Mouse (Mus musculus): ENCODE measurements at regions not wholly inside any gene's neighbourhood (a gene's known extent, or its start where the extent isn't known, plus 50 kb on each side); places are given as distances from the start of the nearest gene placed in this dataset.
A peak's percentile ranks its signal among the peaks of the same experiment; 100 is the strongest.

DNA sequence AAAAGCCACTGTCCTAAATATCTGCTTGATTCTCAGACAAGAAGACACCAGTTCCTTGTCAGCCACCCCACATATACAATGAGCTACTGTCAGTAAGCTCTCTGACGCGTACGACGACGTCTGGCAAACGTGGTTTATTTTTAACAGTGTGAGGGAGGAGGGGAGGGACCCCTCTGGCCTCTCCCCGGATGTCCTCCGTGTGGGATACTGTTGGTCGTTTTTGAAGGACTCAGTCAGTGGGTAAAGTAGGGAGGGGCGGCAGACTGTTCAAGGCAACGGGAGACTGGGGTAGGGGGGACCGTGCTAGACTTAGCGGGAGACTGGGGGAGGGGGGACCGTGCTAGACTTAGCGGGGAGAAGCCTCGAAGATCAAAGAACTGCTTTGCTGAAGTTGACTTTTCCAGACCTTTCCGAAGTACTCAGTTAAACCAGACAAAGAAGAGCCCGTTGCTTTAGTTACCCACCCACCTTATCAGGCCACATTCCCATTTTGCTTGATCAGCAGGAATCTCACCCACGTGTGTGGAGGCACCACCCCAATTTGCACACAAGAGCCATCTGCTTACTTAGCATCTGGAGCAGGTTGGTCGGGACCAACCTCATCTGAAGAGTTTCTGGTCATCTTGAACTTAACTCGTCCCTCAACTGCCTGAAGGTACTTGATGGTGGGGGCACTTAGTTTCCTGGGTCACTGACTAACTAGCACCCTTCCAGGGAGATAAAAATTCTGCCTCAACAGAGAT lies 92.6 kb upstream of the Mark1 start:
- no peak for DNase-seq (ENCODE audit: low spot score in 2 of 2)

DNA sequence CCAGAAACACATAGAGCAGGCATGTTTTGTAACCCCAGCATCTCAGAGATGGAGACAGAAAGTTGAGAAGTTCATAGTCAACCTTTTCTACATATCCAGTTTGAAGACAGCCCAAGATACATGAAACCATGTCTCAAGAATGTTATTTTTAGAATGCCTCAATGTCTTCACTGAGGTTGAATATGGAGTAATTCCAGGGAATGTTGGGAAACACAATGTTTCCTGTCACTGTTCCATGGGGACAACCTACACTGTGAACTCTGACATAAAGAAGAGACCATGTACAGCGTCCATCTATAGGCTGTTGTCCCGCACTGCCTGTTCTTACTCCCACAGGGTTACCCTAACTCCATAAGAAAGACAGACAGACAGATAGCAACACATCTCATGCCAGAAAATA lies 89.8 kb upstream of the Mark1 start:
- no peak for DNase-seq (ENCODE audit: low spot score in 2 of 2)

DNA sequence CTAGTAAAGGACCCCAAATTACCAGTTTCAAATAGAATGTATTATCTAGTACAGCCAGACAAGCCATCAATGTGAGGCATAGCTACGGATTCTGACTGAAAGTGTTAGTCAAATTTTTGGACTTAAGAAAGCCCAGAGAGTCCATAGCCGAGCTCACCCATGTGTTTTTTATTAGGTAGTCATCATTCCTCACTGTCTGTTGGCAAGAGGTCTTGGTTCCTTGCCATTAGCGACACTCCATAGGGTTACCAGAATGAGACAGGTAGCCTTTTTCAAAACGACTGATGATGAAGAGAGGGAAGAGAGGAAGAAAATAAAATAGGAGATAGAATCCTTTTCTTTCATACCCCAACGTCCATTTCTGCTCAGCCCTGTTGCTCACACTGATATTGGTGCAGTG lies 83.8 kb upstream of the Mark1 start:
- no peak for DNase-seq (ENCODE audit: low spot score in 2 of 2)

DNA sequence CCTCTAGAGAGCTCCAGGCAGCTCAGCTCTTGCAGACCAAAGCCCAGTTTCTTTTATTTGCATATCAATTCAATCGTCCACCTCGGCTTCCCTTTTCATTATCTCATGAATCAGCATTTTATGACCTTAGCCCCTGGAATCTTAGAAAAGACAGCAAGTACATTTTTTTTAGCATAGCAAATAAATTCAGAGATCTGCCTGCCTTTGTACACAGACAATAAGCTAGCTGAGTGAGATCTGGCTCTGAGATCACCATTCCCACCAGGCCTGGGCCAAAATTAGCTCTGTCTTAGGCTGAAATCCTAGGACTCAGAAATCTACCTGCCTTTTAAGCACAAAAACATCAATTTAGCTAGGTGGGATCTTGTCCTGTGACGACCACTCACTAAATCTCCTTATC lies 80.7 kb upstream of the Mark1 start:
- no peak for DNase-seq (ENCODE audit: low spot score in 2 of 2)

DNA sequence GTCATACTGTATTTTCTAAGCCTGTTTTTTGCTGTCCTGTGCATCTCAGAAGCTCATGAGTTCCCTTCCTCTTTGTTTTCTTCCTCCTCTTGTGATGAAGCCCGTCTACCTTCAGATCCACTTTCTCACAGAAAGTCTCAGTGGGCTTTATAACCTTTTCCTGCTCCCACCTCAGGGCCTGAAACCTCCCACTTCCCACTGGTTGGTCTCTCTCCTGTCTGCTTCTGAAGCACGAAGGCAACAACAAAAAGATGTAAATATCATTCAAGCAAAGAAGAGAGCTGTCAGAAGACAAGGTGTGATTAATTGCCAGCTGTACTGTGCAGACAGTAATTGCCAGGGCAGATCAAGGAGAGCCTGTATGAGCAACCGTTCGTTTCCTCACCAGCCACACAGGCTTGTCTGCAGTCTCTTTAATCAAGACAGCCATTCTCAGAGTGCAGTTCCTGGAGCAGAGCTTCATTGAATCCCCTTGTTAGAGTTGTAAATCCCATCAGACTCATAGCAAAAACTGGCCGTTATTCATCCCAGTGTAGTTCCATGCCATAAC lies 80.0 kb upstream of the Mark1 start:
- no peak for DNase-seq (ENCODE audit: low spot score in 2 of 2)

DNA sequence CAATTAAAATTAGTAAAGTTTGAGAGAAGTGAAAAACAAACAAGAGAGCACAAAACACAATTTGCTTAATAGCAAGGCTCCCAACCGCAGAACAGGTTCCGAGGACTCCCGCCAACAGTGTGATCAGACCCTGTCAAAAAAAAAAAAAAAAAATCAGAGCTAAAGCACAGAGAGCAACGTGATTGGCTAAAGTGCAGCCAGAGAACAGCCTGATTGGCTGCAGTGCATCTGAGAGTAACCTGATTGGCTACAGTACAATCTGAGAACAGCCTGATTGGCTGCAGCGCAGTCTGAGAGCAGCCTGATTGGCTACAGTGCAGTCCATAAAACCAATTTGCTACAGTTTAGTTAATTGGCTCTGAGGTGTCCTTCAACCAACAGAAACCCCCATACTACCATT lies 74.6 kb upstream of the Mark1 start:
- DNase-seq (ENCODE audit: low spot score in 2 of 2), result no peak

DNA sequence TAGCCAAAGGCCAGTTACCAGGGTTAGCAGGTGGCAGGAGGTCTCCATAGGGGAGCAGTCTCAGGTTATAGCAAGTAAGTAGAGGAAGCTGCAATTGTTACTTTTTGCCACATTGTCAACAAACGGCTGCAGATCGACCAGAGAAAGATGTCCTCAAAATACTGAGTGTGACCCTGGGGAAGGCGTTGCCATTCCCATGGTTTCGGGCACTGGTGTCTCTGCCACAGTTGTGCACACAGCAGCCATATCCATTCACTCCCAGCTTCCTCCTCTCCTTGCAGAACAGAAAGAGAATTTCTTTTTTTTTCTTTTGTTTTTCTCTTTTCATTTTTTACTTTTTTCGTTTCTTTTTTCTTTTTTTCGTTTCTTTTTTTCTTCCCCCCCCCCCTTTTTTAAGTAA lies 73.4 kb upstream of the Mark1 start:
- no peak for DNase-seq (ENCODE audit: low spot score in 2 of 2)

DNA sequence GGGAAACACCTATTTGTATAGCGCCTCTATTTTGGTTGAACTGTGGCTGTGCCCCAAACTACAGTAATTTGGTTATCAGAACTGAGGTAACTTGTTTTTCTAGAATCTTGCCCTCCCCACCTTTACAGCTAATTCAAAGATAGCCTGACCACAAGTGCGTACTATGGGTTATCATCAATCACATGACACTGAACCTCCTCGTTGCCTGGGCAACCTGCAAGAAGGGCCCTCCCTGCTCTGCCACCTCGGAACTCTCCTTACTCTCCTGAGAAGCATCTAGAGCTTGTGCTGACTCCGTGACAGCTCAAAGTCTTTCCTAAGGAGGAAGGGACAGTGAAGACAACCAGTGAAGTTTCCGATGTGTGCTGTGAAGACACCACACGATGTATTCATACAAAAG lies 72.2 kb upstream of the Mark1 start:
- no peak for DNase-seq (ENCODE audit: low spot score in 2 of 2)

DNA sequence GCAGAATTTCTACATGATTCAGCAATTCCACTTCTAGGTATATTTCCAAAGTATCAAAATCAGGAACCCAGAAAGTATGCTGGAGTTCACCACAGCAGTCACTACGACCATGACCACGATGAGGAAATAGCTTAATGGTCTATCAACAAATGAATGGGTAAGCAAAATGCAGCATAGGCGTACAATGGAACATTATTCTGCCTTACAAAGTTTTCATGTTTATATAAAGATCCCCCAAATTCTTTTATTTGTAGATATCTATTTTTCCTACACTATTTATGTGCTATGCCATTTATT lies 71.4 kb upstream of the Mark1 start:
- DNase-seq (ENCODE audit: low spot score in 2 of 2), result no peak

DNA sequence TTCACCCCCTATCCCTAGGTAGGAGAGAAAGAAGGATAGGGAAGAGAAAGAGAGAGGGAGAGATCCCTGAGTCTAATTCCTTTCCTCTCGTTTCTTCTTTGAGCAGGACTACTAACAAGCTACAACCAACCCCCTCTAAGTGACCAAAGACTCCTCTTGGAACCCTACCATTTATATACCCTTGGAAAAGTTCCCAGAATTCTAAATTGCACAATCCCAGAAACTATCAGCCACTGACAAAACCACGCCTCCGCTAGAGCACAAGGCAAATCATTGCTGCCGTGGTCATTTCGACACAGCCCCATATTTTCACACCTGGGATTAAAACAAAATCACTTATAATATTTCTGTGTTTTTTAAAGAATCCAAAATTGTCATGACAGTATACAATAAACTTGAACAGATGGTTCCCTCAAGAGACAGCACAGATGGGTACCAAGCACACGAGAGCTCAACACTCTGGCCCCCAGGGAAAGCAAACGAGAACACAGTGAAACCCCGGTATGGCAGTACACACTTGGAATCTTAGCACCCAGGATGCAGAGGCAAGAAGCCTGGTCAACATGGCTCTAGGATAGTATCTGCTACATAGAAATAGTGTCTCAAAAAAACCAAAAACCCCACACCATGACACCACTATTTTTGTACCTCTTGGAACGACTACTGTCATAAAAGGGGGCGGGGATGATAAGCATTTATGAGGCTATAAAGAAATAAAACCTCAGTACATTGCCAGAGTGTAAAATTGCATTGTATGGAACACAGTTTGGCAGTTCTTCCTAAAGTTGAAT lies 70.9 kb upstream of the Mark1 start:
- DNase-seq (ENCODE audit: low spot score in 2 of 2), result peak in 1 of 2 experiments; percentile 7

DNA sequence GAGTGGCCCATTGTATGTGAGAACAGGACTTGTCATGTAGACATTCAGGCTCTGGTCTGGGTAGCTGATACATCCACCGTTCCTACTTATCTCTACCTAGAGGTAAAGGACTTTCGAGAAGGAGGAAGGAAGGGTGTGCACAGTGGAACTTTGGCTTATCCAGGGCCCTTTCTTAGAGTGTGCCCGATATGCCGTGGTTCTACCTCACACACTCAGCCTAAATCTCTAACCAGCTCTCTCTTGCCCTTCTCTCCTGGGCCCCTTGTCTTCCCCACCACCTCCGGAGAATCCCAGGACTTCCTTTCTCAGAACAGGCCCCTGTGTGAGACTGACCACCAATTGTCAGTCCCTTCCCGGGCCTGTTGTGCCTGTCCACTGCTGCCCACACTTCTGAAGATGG lies 68.8 kb upstream of the Mark1 start:
- no peak for DNase-seq (ENCODE audit: low spot score in 2 of 2)

DNA sequence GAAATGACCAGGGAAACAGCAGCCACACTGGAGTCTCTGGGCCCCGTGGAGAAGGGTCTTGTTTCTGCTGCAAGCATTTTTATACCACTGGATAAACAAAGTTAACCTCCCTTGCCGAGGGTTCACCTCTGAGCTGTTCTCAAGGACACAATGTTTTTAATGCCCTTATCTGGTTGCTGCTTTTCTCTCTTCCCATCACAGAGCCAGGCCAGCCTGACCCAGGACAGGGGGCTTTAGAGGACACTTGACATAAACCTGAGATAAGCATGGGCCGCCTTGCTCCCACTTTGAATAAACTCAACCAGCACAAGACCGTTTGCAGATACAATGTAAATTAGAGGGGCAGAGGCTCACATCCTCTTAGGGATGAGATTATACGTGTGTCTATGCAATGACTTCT lies 68.3 kb upstream of the Mark1 start:
- no peak for DNase-seq (ENCODE audit: low spot score in 2 of 2)

DNA sequence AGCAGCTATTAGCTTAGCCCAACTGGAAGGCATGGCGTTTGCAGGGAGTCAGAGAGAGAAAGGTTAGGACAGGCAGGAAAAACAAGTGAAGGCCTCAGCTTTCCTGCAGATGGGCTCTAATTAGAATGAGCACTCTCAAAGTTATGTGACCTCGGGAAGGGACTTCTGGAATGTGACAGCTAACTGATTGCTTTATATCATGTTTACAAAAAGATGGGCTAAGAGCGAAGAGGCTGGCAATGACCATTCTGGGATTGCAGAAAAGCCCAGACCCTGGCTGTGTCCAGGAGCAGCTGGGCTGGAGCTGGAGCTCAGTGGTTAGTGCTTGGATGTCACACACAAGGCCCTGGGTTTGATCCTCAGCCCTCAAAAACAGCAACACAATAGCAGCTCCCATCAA lies 65.7 kb upstream of the Mark1 start:
- DNase-seq (ENCODE audit: low spot score in 2 of 2), result no peak

DNA sequence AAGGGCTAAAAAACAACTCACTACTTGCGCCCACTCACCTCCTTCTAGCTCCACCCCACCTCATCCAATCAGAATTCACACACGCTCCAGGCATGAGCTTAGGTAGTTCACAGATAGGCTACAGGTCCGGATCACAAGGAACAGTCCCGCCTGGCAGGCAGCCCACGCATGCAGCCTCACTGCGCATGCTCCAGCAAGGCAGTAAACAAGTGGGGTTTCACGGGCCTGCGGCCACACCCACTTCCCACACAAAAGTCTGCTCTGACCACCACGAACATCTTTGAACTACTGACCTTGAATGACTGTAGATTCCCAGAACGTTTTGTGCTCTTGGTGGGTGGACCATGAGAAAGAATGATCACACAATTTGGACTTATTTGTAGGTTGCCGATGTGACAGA lies 62.7 kb upstream of the Mark1 start:
- no peak for DNase-seq (ENCODE audit: low spot score in 2 of 2)

DNA sequence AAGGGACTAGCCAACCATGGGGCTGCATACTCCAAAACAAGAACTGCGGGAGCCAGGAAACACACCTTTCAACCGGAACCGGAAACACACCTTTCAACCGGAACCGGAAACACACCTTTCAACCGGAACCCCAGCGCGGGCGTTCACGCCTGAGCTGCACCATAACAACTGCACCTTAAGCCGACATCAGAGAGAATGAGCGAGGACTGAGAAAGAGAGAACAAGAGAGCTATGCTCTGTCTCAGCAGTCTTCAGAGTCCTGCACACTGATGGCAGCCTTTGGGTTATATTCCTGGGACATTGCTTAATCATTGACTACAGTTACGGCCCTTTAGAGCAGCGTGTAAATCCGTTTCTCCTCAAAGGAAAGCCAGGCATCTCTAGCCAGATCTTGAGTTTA lies 58.1 kb upstream of the Mark1 start:
- no peak for DNase-seq (ENCODE audit: low spot score in 2 of 2)

DNA sequence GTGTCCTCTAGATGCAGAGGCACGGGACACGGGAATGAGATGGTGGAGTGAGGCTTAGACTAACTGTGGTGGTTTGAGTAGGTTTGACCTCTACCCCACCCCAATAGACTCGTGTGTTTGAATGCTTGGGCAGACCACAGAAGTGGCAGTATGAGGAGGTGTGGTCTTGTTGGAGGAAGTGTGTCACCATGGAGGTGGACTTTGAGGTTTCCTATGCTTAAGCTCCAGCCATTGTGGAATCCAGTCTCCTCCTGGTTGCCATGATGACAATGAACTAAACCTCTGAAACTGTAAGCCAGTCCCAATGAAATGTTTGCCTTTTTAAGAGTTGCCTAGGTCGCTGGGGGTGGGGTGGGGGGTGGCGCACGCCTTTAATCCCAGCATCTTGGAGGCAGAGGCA lies 53.3 kb upstream of the Mark1 start:
- no peak for DNase-seq (ENCODE audit: low spot score in 2 of 2)

DNA sequence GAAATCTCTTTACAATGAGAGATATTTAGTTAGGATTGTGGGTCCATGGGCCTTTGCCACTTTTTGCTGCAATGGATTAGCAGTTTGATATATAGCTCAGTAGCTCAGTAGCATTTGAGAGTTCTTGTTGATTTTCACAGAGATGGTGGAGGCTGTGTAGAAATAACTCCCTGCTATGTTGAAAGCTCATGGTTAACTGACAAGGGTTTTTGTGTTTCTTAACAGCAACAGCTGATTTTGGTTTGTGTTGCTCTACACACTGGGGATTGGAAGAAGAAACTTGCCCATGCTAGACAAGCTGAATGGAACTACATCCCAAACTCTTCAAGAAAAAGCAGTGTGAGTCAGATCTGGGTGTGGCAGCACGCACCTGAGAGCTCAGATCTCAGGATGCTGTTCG lies 50.6 kb upstream of the Mark1 start:
- DNase-seq (ENCODE audit: low spot score in 2 of 2), result no peak

Measured in left cerebral cortex, adult 9 months (tissue).